Mouse (Mus musculus): ENCODE measurements around the gene Ube2e3. TPM values are rescaled to one million over a fixed set of nuclear protein-coding genes. Genes with fewer than 3 reads are reported as not detected.

Ube2e3 gene
- total RNA-seq (2015), result 55.4 and 61.5 TPM in 2 replicates
- total RNA-seq (2017), result 36.3 and 37.4 TPM in 2 replicates

DNA sequence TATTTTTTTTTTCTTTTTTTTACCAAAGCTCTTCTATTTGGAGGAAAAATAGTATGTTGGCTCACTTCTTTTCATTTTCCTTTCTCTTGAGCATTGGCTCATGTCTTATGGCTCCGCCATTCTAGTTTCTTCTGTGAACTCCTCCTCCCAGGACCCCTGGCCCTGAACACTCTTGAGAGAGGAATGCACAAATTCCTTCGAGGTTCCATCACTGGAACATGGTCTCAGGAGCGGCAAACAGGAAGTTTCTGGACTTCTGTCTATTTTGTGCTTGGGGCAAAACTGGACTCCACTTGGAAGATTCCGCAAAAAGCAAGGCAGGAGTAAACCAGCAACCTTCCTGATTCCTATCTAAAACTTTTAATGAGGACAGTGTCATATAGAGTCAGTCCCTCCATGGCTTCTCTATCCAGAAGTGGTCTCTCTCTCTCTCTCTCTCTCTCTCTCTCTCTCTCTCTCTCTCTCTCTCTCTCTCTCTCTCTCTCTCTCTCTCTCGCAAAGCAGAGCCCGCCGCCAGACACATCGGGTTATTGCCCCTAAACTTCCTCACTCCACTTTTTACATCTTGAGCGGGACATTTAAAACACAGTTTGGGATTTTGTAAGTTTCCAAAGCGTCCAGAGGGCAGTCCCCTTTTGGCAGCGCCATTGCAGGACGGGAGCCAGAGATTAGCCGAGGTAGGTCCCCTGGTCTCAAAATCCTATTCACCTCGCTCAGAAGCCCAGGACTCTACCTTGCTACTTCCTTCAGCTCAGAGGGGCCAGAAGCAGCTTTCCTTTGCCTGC lies at the start of gene Ube2e3:
TSS of gene Ube2e3 (plus strand) at position 399 of the 785 bp plus-strand sequence.
- ATAC-seq (ENCODE audit: poor library complexity, severe bottlenecking), result no peak

- no peak for ATAC-seq (ENCODE audit: poor library complexity, severe bottlenecking)
These were observed 38.0 kb upstream of the Ube2e3 start for GRCm38 (mm10) chr2:78829887-78830286.

DNA sequence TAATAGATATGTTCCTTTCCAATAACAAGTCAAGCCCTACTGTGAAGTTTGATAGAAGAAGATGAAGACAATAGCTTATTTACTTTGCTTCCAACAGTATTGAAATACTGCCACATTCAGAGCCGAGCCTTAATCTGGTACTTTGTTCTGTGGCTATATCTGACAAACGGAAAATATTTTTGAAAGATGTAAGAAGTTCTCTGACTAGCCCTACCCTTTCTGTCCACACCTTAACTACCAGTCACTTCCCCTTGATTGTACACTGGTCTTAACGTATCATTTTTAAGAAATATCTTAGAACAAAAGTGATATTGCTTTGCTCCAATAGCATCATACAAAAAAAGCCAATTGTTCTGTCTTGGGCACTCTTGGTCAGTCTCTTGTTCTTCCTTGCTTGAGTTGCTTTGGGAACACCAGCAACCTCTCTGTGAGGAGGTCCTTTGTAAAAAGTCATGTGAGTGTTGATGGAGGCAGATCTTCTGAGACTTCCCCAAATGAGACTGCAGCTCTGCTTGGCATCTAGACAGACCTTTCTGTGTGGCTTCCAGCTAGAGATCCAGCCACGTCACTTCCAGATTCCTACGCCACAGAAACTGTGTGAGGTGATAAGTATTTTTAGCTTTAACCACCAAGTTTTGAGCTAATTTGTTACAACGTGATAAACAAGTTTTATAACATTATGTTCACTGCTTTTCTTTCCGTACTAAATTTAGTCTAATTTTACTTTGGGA lies 26.3 kb upstream of the Ube2e3 start:
- peak; percentile 79 for ATAC-seq (ENCODE audit: poor library complexity, severe bottlenecking)

DNA sequence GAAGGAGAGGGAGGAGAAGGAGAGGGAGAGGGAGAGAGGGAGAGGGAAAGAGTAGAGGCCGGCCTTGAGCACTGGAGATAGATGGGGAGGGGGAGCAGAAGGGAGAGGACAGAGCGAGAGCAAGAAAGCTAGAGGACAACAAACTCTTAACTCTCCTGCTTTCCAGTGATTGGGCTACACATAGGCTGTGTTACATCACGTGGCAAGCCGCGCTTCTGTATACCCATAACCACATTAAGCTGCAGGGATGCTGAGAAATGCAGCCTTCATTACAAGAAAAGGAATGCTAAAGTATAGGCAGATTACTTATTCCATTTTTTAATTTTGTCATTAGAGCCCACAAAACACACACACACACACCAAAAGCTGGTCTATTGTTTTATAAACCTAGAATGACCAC lies 23.6 kb upstream of the Ube2e3 start:
- ATAC-seq (ENCODE audit: poor library complexity, severe bottlenecking), result no peak

- ATAC-seq (ENCODE audit: poor library complexity, severe bottlenecking), result no peak
These were observed 22.6 kb upstream of the Ube2e3 start for GRCm38 (mm10) chr2:78845274-78845673.

DNA sequence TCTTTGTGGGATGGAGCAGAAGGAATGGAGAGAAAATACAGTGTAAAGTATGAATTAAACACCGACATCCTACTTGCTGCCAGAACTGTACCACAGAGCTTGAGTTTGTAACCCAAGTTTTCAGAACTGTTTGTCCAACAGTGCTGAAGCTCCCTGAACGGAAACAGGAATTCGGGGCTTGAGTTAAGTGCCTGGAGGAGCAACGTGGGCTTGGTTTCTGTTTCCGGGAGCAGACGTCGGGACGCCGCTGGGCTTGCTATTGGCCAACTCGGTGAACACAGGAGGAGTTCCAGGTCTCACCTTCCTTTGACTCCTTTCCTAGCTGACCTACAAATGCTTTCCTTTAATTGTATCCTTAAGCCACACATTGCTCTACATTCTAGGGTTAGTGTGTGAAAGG lies 22.2 kb upstream of the Ube2e3 start:
- ATAC-seq (ENCODE audit: poor library complexity, severe bottlenecking), result no peak

DNA sequence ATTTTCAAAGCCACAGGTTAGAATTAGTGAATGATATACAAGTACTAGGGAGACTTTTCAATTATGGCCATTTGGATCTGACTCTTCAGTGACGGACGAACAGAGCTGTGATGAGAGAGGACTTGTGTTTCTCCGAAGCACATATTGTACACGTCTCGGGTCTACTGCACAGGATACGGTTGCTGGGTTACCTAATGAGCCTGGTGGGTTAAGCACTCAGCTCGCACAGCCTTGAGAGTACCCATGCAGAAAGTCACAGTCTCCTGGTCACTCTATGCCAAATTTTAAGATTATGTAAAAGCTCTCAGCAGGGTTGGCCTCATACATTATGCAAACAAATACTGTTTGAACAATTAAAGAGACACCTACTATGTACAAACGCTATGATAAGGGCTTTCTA lies 13.6 kb upstream of the Ube2e3 start:
- no peak for ATAC-seq (ENCODE audit: poor library complexity, severe bottlenecking)

- ATAC-seq (ENCODE audit: poor library complexity, severe bottlenecking), result peak; percentile 33
These were observed 9.3 kb upstream of the Ube2e3 start for GRCm38 (mm10) chr2:78858628-78859027.

- ATAC-seq (ENCODE audit: poor library complexity, severe bottlenecking), result peak; percentile 14; the same call in 1 of the 2 replicates
These were observed 8.4 kb upstream of the Ube2e3 start for GRCm38 (mm10) chr2:78859266-78860087.

DNA sequence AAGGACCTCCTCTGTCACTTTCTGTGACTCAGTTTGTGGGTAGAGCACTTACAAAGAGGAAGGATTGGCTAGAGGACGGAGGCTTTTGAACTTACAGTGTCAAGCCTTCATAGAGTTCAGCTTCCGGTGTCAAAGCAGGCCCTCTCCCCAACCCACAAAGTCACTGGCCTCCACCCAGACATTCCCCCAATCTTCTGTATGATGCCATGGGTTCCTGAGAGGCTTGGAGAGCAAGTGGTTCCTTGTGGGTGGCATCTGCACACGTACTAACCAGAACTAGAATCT lies 7.9 kb upstream of the Ube2e3 start:
- ATAC-seq (ENCODE audit: poor library complexity, severe bottlenecking), result peak; percentile 79

DNA sequence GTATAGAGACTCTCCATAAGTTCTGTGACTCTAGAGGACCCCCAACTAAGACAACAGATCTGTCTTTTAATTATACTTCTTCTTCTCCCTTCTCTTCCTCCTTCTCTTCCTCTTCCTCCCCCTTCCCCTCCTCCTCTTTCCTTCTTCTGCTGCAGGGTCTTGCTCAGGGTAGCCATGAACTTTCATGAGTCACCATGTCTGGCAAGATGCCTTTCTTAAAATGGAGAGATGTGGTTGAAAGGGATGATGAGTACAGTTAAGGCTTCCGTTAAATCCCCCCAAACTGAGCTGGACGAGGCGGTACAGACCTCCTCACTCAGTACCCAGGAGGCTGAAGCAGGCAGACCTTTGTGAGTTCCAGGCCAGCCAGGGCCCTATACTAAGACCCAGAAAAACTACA lies 3.8 kb upstream of the Ube2e3 start:
- no peak for ATAC-seq (ENCODE audit: poor library complexity, severe bottlenecking)

- ATAC-seq (ENCODE audit: poor library complexity, severe bottlenecking), result no peak
These were observed 3.1 kb upstream of the Ube2e3 start for GRCm38 (mm10) chr2:78864866-78865265.

GRCm38 (mm10) chr2:78868511-78868854 lies 559 bp downstream of the Ube2e3 start:
- ATAC-seq (ENCODE audit: poor library complexity, severe bottlenecking), result peak; percentile 61

GRCm38 (mm10) chr2:78868951-78869720 lies 1.2 kb downstream of the Ube2e3 start:
- ATAC-seq (ENCODE audit: poor library complexity, severe bottlenecking), result peak; percentile 49

DNA sequence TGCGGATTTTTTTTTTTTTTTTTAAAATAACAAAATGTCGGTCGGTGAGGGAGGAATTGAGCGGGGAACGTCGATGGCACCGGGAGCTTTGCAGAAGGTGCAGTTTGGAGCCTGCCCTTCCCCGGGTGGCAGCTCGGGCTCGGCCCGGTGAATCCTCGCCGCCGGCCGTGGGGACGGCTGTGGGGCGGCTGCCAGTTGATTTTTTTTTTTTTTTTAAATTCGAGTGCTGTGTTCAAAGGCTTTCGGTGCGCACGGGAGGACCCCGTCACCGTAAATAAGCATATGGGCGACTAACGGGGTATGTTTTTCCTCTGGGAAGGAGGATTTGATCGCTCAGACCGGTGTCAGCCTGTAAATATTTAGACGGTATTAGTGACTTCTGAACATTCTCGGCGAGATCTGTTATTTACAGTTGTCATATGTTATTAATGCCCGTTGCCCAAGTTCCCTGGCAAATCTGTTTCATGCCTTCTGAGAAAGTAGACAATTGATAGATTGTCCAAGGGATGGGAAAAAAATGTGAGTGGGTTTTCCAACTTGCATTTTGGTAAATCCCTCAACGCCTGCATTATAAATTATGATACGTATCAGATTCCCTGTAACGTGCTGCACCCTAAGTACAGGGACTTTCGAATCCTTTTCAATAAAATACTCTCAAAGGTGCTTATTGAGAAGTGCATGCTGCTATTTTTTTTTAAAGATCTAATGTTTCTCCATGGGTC lies 2.0 kb downstream of the Ube2e3 start:
- ATAC-seq (ENCODE audit: poor library complexity, severe bottlenecking), result 0 out of 2 replicates have a peak, but pooled peaks have one; percentile 14

- ATAC-seq (ENCODE audit: poor library complexity, severe bottlenecking), result peak; percentile 8; the same call in 1 of the 2 replicates
These were observed 2.6 kb downstream of the Ube2e3 start for GRCm38 (mm10) chr2:78870443-78871025.

DNA sequence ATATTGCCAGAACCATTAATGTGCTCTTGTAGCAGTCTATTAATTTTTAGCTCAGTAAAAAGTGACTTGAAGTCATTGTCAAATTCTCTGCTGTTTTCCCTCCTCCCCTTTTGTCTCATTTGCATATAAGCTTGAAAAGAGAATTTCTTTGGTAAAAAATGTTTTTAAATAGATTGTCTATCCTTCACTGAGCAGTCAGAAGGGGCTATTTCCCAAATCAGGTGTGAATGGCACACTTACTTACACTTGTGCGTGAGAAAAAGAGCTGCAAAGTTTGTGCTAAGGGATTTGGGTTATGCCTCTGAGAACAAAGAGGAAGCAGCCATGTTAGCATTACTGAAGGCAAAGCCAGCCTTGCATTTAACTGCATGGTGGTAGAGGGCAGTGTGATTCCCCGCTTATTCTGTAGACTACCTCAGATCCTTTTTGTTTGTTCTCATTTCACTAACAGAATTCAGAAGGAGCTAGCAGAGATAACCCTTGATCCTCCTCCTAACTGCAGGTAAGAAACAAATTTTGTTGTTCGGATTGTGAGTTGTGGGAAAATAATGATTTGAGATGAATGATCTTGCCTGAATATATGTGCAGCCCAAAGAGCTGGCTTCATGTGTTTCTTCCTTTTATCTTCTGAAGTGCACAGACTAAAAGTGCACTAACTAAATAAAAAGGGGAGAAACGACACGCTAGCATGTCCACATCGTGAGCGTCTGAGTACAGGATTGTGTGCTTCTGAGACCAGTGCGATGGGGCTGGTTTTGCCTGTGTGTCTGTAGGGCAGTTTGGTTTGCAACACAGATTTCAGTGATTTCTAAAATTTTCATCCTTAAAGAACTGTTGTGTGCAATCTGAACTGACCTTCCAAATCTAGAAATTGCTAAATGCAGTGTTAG lies 4.3 kb downstream of the Ube2e3 start:
- ATAC-seq (ENCODE audit: poor library complexity, severe bottlenecking), result peak; percentile 29; the same call in 1 of the 2 replicates

GRCm38 (mm10) chr2:78873946-78874345 lies 6.0 kb downstream of the Ube2e3 start:
- ATAC-seq (ENCODE audit: poor library complexity, severe bottlenecking), result no peak

DNA sequence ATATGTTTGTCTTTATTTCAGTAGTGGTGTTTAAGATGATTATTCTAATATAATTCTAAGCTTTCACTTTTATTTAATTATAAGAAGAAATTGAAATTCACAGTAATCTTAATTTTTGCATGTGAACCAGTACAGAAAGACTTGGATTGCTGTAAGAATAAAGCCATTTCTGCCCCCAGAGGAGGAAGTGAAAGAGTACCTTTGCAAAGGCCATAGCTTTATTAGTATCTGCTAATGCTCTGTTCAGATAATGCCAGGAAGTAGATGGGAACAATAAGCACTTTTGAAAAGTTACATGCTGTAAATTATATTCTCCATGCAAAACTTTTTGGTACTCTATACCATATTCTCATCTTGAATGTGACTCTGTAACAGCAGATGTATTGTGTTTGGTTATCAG lies 8.1 kb downstream of the Ube2e3 start:
- ATAC-seq (ENCODE audit: poor library complexity, severe bottlenecking), result 0 out of 2 replicates have a peak, but pooled peaks have one; percentile 29

Data from megakaryocyte, adult 5-6 weeks (primary cell).